Comparison of ENCODE assay signal across 22 mouse cellular contexts in the genomic region with DNA sequence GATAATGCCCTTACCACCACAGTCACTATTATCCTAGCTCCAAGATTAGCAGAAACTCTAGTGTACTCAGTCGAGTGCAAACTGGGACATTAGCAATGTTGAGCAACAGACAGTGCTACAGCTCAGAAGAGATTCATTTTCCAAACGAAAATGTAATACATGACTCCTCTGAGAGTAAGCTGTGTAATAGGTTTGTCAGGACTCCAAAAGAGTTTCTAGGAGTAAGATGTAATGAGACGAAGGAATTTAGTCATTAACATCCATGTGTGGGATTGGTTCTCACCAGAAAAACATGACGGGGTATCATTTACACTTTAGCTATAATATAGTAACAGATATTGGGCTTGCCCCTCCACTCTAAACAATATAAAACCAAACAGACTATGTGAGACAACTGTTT.
DNase-seq lines count a peak whose midpoint lies in the region; ATAC-seq and TF ChIP-seq lines count a peak whose summit lies in the region.
"Had no signal": no experiment of that assay in that cellular context is flagged by ENCODE, and none has a peak within 500 bp of the region (broad histone marks: within the 10 kb centered on the region; RNA-seq: fewer than 3 reads in every experiment).

No protein-coding gene starts in this region.

- 71% methylated on average over 4 of the region's 4 CpGs for WGBS in embryonic facial prominence, embryonic 14.5 days
- 89% methylated on average over 4 of the region's 4 CpGs for WGBS in embryonic facial prominence, embryonic 10.5 days
- 72% methylated on average over 4 of the region's 4 CpGs for WGBS in limb, embryonic 14.5 days
- 90% methylated on average over 4 of the region's 4 CpGs for WGBS in limb, embryonic 10.5 days
- WGBS in embryonic facial prominence, embryonic 15.5 days, result 69% methylated on average over 4 of the region's 4 CpGs

- H3K36me3 ChIP-seq in embryonic facial prominence, embryonic 14.5 days (ENCODE audit: control insufficient read depth, insufficient read depth, low read length), result no peaks in the 10 kb centered on the region
- H3K36me3 ChIP-seq in embryonic facial prominence, embryonic 10.5 days (replicated peaks), result no peaks in the 10 kb centered on the region
- H3K36me3 ChIP-seq in limb, embryonic 14.5 days (ENCODE audit: control insufficient read depth, insufficient read depth, low read length), result no peaks in the 10 kb centered on the region
- H3K36me3 ChIP-seq in limb, embryonic 10.5 days, result no peaks in the 10 kb centered on the region
- H3K36me3 ChIP-seq in embryonic facial prominence, embryonic 15.5 days, result no peaks in the 10 kb centered on the region
- H3K36me3 ChIP-seq: G1E had no signal

- H3K9ac ChIP-seq in embryonic facial prominence, embryonic 14.5 days (ENCODE audit: low read depth, low read length), result no peak overlapping the region
- H3K9ac ChIP-seq in limb, embryonic 14.5 days (ENCODE audit: low read depth, low read length, severe bottlenecking), result no peak overlapping the region
- H3K9ac ChIP-seq in embryonic facial prominence, embryonic 15.5 days, result no peak overlapping the region

- DNase-seq in embryonic facial prominence, embryonic 14.5 days (ENCODE audit: low spot score), result peak; percentile 57
- DNase-seq in embryonic facial prominence, embryonic 10.5 days (ENCODE audit: low spot score), result no peak
- DNase-seq in limb, embryonic 14.5 days (ENCODE audit: low spot score), result peak; percentile 53
- no peak for DNase-seq in limb, embryonic 10.5 days (ENCODE audit: low spot score)
- peak; percentile 35 for DNase-seq in skeletal muscle tissue, adult 2 months (ENCODE audit: low read depth, low spot score)
- no peak for DNase-seq in kidney, adult 8-10 months
- DNase-seq in urinary bladder, adult 2 months (ENCODE audit: low spot score), result no peak
- DNase-seq: adrenal gland, adult 2 months; adrenal gland, adult 8-10 months; adrenal gland, postnatal 10 days; adrenal gland, postnatal 14 days; adrenal gland, postnatal 25 days; adrenal gland, postnatal 36 days; B cell, adult 2 months; cerebellum, adult 11 months; cerebellum, adult 11-12 months had no signal

- no peak overlapping the region for H3K4me3 ChIP-seq in embryonic facial prominence, embryonic 14.5 days (ENCODE audit: low read depth, low read length)
- no peak overlapping the region for H3K4me3 ChIP-seq in embryonic facial prominence, embryonic 10.5 days
- no peak overlapping the region for H3K4me3 ChIP-seq in limb, embryonic 14.5 days (replicated peaks; ENCODE audit: low read length)
- no peak overlapping the region for H3K4me3 ChIP-seq in limb, embryonic 10.5 days
- no peak overlapping the region for H3K4me3 ChIP-seq in embryonic facial prominence, embryonic 15.5 days (replicated peaks)

- no peak for TF ChIP-seq POLR2A in limb, embryonic 14.5 days (IDR thresholded peaks at IDR 0.05; ENCODE audit: borderline replicate concordance, extremely low read depth, insufficient read depth, insufficient read length)

- no peaks in the 10 kb centered on the region for H3K27me3 ChIP-seq in embryonic facial prominence, embryonic 14.5 days (replicated peaks; ENCODE audit: control insufficient read depth, insufficient read depth, low read length)
- H3K27me3 ChIP-seq in embryonic facial prominence, embryonic 10.5 days (replicated peaks; ENCODE audit: low read depth, poor library complexity, severe bottlenecking), result no peaks in the 10 kb centered on the region
- no peaks in the 10 kb centered on the region for H3K27me3 ChIP-seq in limb, embryonic 14.5 days (ENCODE audit: control insufficient read depth, insufficient read depth, low read length)
- no peaks in the 10 kb centered on the region for H3K27me3 ChIP-seq in limb, embryonic 10.5 days (ENCODE audit: low read depth, poor library complexity, severe bottlenecking)
- no peaks in the 10 kb centered on the region for H3K27me3 ChIP-seq in embryonic facial prominence, embryonic 15.5 days
- H3K27me3 ChIP-seq: CH12.LX had no signal

- no peak overlapping the region for H3K27ac ChIP-seq in embryonic facial prominence, embryonic 14.5 days (replicated peaks; ENCODE audit: low read depth, low read length)
- H3K27ac ChIP-seq in embryonic facial prominence, embryonic 10.5 days (replicated peaks), result no peak overlapping the region
- no peak overlapping the region for H3K27ac ChIP-seq in limb, embryonic 14.5 days (replicated peaks; ENCODE audit: low read depth, low read length)
- no peak overlapping the region for H3K27ac ChIP-seq in limb, embryonic 10.5 days
- peak overlapping the region; percentile 28; the same call in 1 of the 2 replicates for H3K27ac ChIP-seq in embryonic facial prominence, embryonic 15.5 days (replicated peaks)

- peaks cover 7% of the 10 kb centered on the region for H3K4me1 ChIP-seq in embryonic facial prominence, embryonic 14.5 days (ENCODE audit: control insufficient read depth, insufficient read depth, low read length)
- 0 out of 2 replicates have a peak, but pooled peaks cover 2% of the 10 kb centered on the region for H3K4me1 ChIP-seq in embryonic facial prominence, embryonic 10.5 days
- peaks cover 10% of the 10 kb centered on the region for H3K4me1 ChIP-seq in limb, embryonic 14.5 days (ENCODE audit: control insufficient read depth, insufficient read depth, low read length)
- H3K4me1 ChIP-seq in limb, embryonic 10.5 days, result no peaks in the 10 kb centered on the region; the same call in 1 of the 2 replicates
- peaks cover 21% of the 10 kb centered on the region for H3K4me1 ChIP-seq in embryonic facial prominence, embryonic 15.5 days

- H3K9me3 ChIP-seq in embryonic facial prominence, embryonic 14.5 days (ENCODE audit: control insufficient read depth, low read length), result no peaks in the 10 kb centered on the region
- no peaks in the 10 kb centered on the region for H3K9me3 ChIP-seq in embryonic facial prominence, embryonic 10.5 days
- no peaks in the 10 kb centered on the region for H3K9me3 ChIP-seq in limb, embryonic 14.5 days (ENCODE audit: control insufficient read depth, low read length)
- H3K9me3 ChIP-seq in limb, embryonic 10.5 days (replicated peaks), result no peaks in the 10 kb centered on the region
- no peaks in the 10 kb centered on the region for H3K9me3 ChIP-seq in embryonic facial prominence, embryonic 15.5 days (replicated peaks)
- H3K9me3 ChIP-seq: G1E had no signal

- ATAC-seq in embryonic facial prominence, embryonic 14.5 days (ENCODE audit: low read depth), result peak; percentile 64; the same call in 1 of the 2 replicates
- ATAC-seq in limb, embryonic 14.5 days (ENCODE audit: low FRiP score, low read depth), result peak; percentile 44
- no peak for ATAC-seq in embryonic facial prominence, embryonic 15.5 days (ENCODE audit: insufficient number of reproducible peaks, low FRiP score, low TSS enrichment, low read depth)
- ATAC-seq: activated CD4-positive, CD25-positive, alpha-beta regulatory T cell, adult 4 months; CD4-positive, CD25-positive, alpha-beta regulatory T cell, adult 4 months; Patski had no signal

- H3K4me2 ChIP-seq in embryonic facial prominence, embryonic 14.5 days (ENCODE audit: low read depth, low read length), result no peak overlapping the region
- no peak overlapping the region for H3K4me2 ChIP-seq in limb, embryonic 14.5 days (replicated peaks; ENCODE audit: low read depth, low read length, severe bottlenecking)
- no peak overlapping the region for H3K4me2 ChIP-seq in embryonic facial prominence, embryonic 15.5 days (replicated peaks)

Comparison
In these comparisons a context has a peak if more than half of its experiments do, and no peak if none do; other contexts are left out.
1. DNase-seq: peak in embryonic facial prominence, embryonic 14.5 days (single experiment), limb, embryonic 14.5 days (single experiment) and skeletal muscle tissue, adult 2 months (single experiment); none in embryonic facial prominence, embryonic 10.5 days (single experiment), limb, embryonic 10.5 days (single experiment), kidney, adult 8-10 months (0 of 2) and urinary bladder, adult 2 months (single experiment).